Mouse (Mus musculus) inflammation-experienced regulatory T-cells, adult 6 months (primary cell): ENCODE data around the gene Mknk1. TPM values are rescaled to one million over a fixed set of nuclear protein-coding genes. Genes with fewer than 3 reads are reported as not detected.

Experiments used
- ATAC-seq: one replicate; pipeline ENCODE4 v1.8.0; 2017
- polyA plus RNA-seq, 3 experiments: library from polyadenylated mRNA; unstranded; fragments of 100-300 nt; shearing (Covaris generic); gene quantifications; one replicate each; pipeline ENCODE4 v1.2.1; 2017

Mknk1 gene
- 10 to 100 TPM; 34.8 to 45.1 (median 41.8) TPM for polyA plus RNA-seq

- peak; percentile 97 for ATAC-seq
These were observed at the start of gene Mknk1 for GRCm38 (mm10) chr4:115838696-115839641. Gene Mknk1 (plus strand): TSS chr4:115839198.

GRCm38 (mm10) chr4:115790864-115791263 lies 48.1 kb upstream of the Mknk1 start:
- no peak for ATAC-seq

GRCm38 (mm10) chr4:115795360-115795759 lies 43.6 kb upstream of the Mknk1 start:
- ATAC-seq, result no peak

- no peak for ATAC-seq
These were observed 39.0 kb upstream of the Mknk1 start for GRCm38 (mm10) chr4:115799981-115800380.

- ATAC-seq, result no peak
These were observed 26.7 kb upstream of the Mknk1 start for GRCm38 (mm10) chr4:115812326-115812725.

- no peak for ATAC-seq
These were observed 23.4 kb upstream of the Mknk1 start for GRCm38 (mm10) chr4:115815606-115816005.

GRCm38 (mm10) chr4:115820199-115820598 lies 18.8 kb upstream of the Mknk1 start:
- no peak for ATAC-seq

GRCm38 (mm10) chr4:115820944-115821343 lies 18.1 kb upstream of the Mknk1 start:
- ATAC-seq, result no peak

GRCm38 (mm10) chr4:115821431-115821830 lies 17.6 kb upstream of the Mknk1 start:
- no peak for ATAC-seq

- ATAC-seq, result no peak
These were observed 17.1 kb upstream of the Mknk1 start for GRCm38 (mm10) chr4:115821928-115822327.

- no peak for ATAC-seq
These were observed 14.8 kb upstream of the Mknk1 start for GRCm38 (mm10) chr4:115824178-115824577.

- no peak for ATAC-seq
These were observed 13.7 kb upstream of the Mknk1 start for GRCm38 (mm10) chr4:115825271-115825670.

GRCm38 (mm10) chr4:115827066-115827465 lies 11.9 kb upstream of the Mknk1 start:
- no peak for ATAC-seq

GRCm38 (mm10) chr4:115827535-115827887 lies 11.5 kb upstream of the Mknk1 start:
- peak; percentile 58 for ATAC-seq

- ATAC-seq, result peak; percentile 76
These were observed 11.0 kb upstream of the Mknk1 start, which contains the start of gene Mob3c for GRCm38 (mm10) chr4:115827888-115828571. Gene Mob3c (plus strand): TSS chr4:115828092.

- ATAC-seq, result peak; percentile 36
These were observed 10.5 kb upstream of the Mknk1 start for GRCm38 (mm10) chr4:115828572-115828902.

GRCm38 (mm10) chr4:115830491-115830890 lies 8.5 kb upstream of the Mknk1 start:
- no peak for ATAC-seq

GRCm38 (mm10) chr4:115831221-115831620 lies 7.8 kb upstream of the Mknk1 start:
- no peak for ATAC-seq

- ATAC-seq, result no peak
These were observed 7.0 kb upstream of the Mknk1 start for GRCm38 (mm10) chr4:115832040-115832439.

- no peak for ATAC-seq
These were observed 3.4 kb upstream of the Mknk1 start for GRCm38 (mm10) chr4:115835576-115835975.

- ATAC-seq, result no peak
These were observed 802 bp upstream of the Mknk1 start for GRCm38 (mm10) chr4:115838196-115838595.

GRCm38 (mm10) chr4:115839956-115840355 lies 958 bp downstream of the Mknk1 start:
- no peak for ATAC-seq

GRCm38 (mm10) chr4:115840842-115841241 lies 1.8 kb downstream of the Mknk1 start:
- ATAC-seq, result no peak

GRCm38 (mm10) chr4:115846656-115847055 lies 7.7 kb downstream of the Mknk1 start:
- ATAC-seq, result no peak
